Mouse (Mus musculus): ENCODE data around the gene Aldh1l1. TPM values are rescaled to one million over a fixed set of nuclear protein-coding genes. Genes with fewer than 3 reads are reported as not detected.

Gene Aldh1l1
- polyA plus RNA-seq, 1 experiment from 2014 or later, result 1.2 TPM

- no peak overlapping the region for H3K4me3 ChIP-seq (ENCODE audit: low read depth, low read length)
- 88% methylated on average over 3 of the region's 3 CpGs for WGBS (ENCODE audit: insufficient replicate concordance)
These were observed 116.1 kb downstream of the Aldh1l1 start for GRCm38 (mm10) chr6:90602304-90602703.

DNA sequence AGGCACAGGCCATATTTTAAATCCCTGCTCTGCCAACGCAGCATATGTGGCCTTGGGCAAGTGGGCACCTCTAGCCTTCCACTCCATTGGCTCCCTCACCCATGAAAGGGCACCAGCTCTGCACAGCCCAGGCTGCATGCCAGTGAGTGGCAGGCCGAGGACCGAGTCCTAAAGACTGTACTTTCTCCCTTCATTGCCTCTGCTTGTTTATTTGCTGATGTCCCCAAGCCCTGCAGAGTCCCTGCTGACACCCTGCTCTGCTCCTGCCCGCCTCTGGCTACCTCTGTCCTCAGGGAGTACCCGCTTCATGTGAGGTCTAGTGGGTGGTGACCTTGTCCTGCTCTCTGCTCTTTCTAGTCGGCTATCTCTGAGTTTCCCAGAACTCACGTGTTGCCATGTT lies 116.9 kb downstream of the Aldh1l1 start:
- H3K27me3 ChIP-seq (ENCODE audit: control insufficient read depth, insufficient read depth, low read length), result 0 out of 2 replicates have a peak, but pooled peaks cover 2% of the 10 kb centered on the region
- WGBS (ENCODE audit: insufficient replicate concordance), result 57% methylated on average over 7 of the region's 7 CpGs
- ATAC-seq (replicated peaks; ENCODE audit: insufficient number of reproducible peaks, low FRiP score, low TSS enrichment), result no peak
- H3K9me3 ChIP-seq (replicated peaks; ENCODE audit: control insufficient read depth, low read length), result no peaks in the 10 kb centered on the region
- peaks cover 18% of the 10 kb centered on the region for H3K4me1 ChIP-seq (ENCODE audit: control insufficient read depth, insufficient read depth, low read length)
- no peak overlapping the region for H3K4me2 ChIP-seq
- no peak overlapping the region for H3K27ac ChIP-seq (ENCODE audit: low read depth, low read length)
- H3K9ac ChIP-seq (ENCODE audit: low read depth, low read length), result no peak overlapping the region
- H3K4me3 ChIP-seq (ENCODE audit: low read depth, low read length), result no peak overlapping the region
- no peaks in the 10 kb centered on the region for H3K36me3 ChIP-seq (ENCODE audit: control insufficient read depth, insufficient read depth, low read length)

More at GRCm38 (mm10) chr6:90602304-90602703, 116.1 kb downstream of the Aldh1l1 start:
- Histone ChIP-seq H3K4me1 (ENCODE audit: control insufficient read depth, insufficient read depth, low read length) (peaks cover 14% of the 10 kb centered on the region), H3K4me2 (no peak overlapping the region), H3K27ac (ENCODE audit: low read depth, low read length) (no peak overlapping the region), H3K27me3 (ENCODE audit: control insufficient read depth, insufficient read depth, low read length) (0 out of 2 replicates have a peak, but pooled peaks cover 2% of the 10 kb centered on the region), H3K9ac (ENCODE audit: low read depth, low read length) (no peak overlapping the region), H3K9me3 (replicated peaks; ENCODE audit: control insufficient read depth, low read length) (no peaks in the 10 kb centered on the region), H3K36me3 (ENCODE audit: control insufficient read depth, insufficient read depth, low read length) (no peaks in the 10 kb centered on the region)
- ATAC-seq (replicated peaks; ENCODE audit: insufficient number of reproducible peaks, low FRiP score, low TSS enrichment), result no peak

- peak overlapping the region; percentile 84 for H3K4me2 ChIP-seq
- peak overlapping the region; percentile 67 for H3K4me3 ChIP-seq (ENCODE audit: low read depth, low read length)
- 0 out of 2 replicates have a peak, but pooled peaks cover 2% of the 10 kb centered on the region for H3K27me3 ChIP-seq (ENCODE audit: control insufficient read depth, insufficient read depth, low read length)
- WGBS (ENCODE audit: insufficient replicate concordance), result 58% methylated on average over 3 of the region's 3 CpGs
- H3K4me1 ChIP-seq (ENCODE audit: control insufficient read depth, insufficient read depth, low read length), result peaks cover 20% of the 10 kb centered on the region
- no peaks in the 10 kb centered on the region for H3K9me3 ChIP-seq (replicated peaks; ENCODE audit: control insufficient read depth, low read length)
- no peaks in the 10 kb centered on the region for H3K36me3 ChIP-seq (ENCODE audit: control insufficient read depth, insufficient read depth, low read length)
- no peak overlapping the region for H3K9ac ChIP-seq (ENCODE audit: low read depth, low read length)
- no peak for ATAC-seq (replicated peaks; ENCODE audit: insufficient number of reproducible peaks, low FRiP score, low TSS enrichment)
- no peak overlapping the region for H3K27ac ChIP-seq (ENCODE audit: low read depth, low read length)
These were observed 117.9 kb downstream of the Aldh1l1 start for GRCm38 (mm10) chr6:90604130-90604529.

GRCm38 (mm10) chr6:90604533-90605297 lies 118.5 kb downstream of the Aldh1l1 start, which contains the start of gene Slc41a3:
Gene Slc41a3, plus strand, starts transcription at chr6:90604725.
- Histone ChIP-seq H3K9ac (ENCODE audit: low read depth, low read length) (peak within 1 kb of the TSS; percentile 77), H3K4me1 (ENCODE audit: control insufficient read depth, insufficient read depth, low read length) (peaks cover 22% of the 10 kb centered on the region), H3K4me2 (peak within 1 kb of the TSS; percentile 84), H3K9me3 (replicated peaks; ENCODE audit: control insufficient read depth, low read length) (no peaks in the 10 kb centered on the region), H3K27ac (ENCODE audit: low read depth, low read length) (peak within 1 kb of the TSS; percentile 29; the same call in 1 of the 2 replicates), H3K27me3 (ENCODE audit: control insufficient read depth, insufficient read depth, low read length) (0 out of 2 replicates have a peak, but pooled peaks cover 2% of the 10 kb centered on the region), H3K4me3 (ENCODE audit: low read depth, low read length) (peak within 1 kb of the TSS; percentile 67), H3K36me3 (ENCODE audit: control insufficient read depth, insufficient read depth, low read length) (no peaks in the 10 kb centered on the region)
- WGBS (ENCODE audit: insufficient replicate concordance), result 1% methylated on average over 47 of the region's 49 CpGs
- ATAC-seq (replicated peaks; ENCODE audit: insufficient number of reproducible peaks, low FRiP score, low TSS enrichment), result peak; percentile 94

- H3K4me1 ChIP-seq (ENCODE audit: control insufficient read depth, insufficient read depth, low read length), result peaks cover 22% of the 10 kb centered on the region
- H3K36me3 ChIP-seq (ENCODE audit: control insufficient read depth, insufficient read depth, low read length), result no peaks in the 10 kb centered on the region
- H3K27me3 ChIP-seq (ENCODE audit: control insufficient read depth, insufficient read depth, low read length), result 0 out of 2 replicates have a peak, but pooled peaks cover 2% of the 10 kb centered on the region
- no peak overlapping the region for H3K27ac ChIP-seq (ENCODE audit: low read depth, low read length)
- 12% methylated on average over 5 of the region's 5 CpGs for WGBS (ENCODE audit: insufficient replicate concordance)
- peak overlapping the region; percentile 84 for H3K4me2 ChIP-seq
- H3K4me3 ChIP-seq (ENCODE audit: low read depth, low read length), result peak overlapping the region; percentile 67
- H3K9ac ChIP-seq (ENCODE audit: low read depth, low read length), result peak overlapping the region; percentile 77
- ATAC-seq (replicated peaks; ENCODE audit: insufficient number of reproducible peaks, low FRiP score, low TSS enrichment), result no peak
- no peaks in the 10 kb centered on the region for H3K9me3 ChIP-seq (replicated peaks; ENCODE audit: control insufficient read depth, low read length)
These were observed 119.1 kb downstream of the Aldh1l1 start for GRCm38 (mm10) chr6:90605298-90605665.

- no peak for ATAC-seq (replicated peaks; ENCODE audit: insufficient number of reproducible peaks, low FRiP score, low TSS enrichment)
- H3K4me1 ChIP-seq (ENCODE audit: control insufficient read depth, insufficient read depth, low read length), result peaks cover 18% of the 10 kb centered on the region
- no peaks in the 10 kb centered on the region for H3K9me3 ChIP-seq (replicated peaks; ENCODE audit: control insufficient read depth, low read length)
- 27% methylated on average over 7 of the region's 7 CpGs for WGBS (ENCODE audit: insufficient replicate concordance)
- H3K9ac ChIP-seq (ENCODE audit: low read depth, low read length), result 0 out of 2 replicates have a peak overlapping the region, but pooled peaks have one; percentile 6
- H3K4me3 ChIP-seq (ENCODE audit: low read depth, low read length), result no peak overlapping the region
- H3K36me3 ChIP-seq (ENCODE audit: control insufficient read depth, insufficient read depth, low read length), result no peaks in the 10 kb centered on the region
- H3K27ac ChIP-seq (ENCODE audit: low read depth, low read length), result no peak overlapping the region
- H3K4me2 ChIP-seq, result 0 out of 2 replicates have a peak overlapping the region, but pooled peaks have one; percentile 22
- 0 out of 2 replicates have a peak, but pooled peaks cover 2% of the 10 kb centered on the region for H3K27me3 ChIP-seq (ENCODE audit: control insufficient read depth, insufficient read depth, low read length)
These were observed 120.3 kb downstream of the Aldh1l1 start for GRCm38 (mm10) chr6:90606538-90606937.

DNA sequence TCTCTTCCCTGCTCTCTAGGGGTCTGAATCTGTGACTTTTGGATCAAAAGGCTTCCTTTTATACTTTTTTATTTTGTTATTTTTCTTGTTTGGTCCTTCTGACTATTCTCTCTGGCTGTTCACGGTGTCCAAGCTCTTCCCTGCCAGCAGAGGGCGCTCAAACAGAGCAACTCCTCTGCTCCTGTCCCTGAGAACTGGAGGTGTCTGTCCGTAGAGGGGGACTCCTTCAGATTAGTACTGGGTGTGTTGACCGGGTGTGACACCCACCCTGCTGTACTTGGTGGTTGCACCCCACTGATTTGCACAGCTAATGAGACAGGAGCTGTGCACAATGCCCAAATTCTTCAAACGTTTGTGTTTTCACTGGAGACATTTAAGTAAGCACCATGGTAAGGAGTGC lies 121.0 kb downstream of the Aldh1l1 start:
- Histone ChIP-seq H3K27ac (ENCODE audit: low read depth, low read length) (no peak overlapping the region), H3K4me1 (ENCODE audit: control insufficient read depth, insufficient read depth, low read length) (peaks cover 13% of the 10 kb centered on the region; the same call in 1 of the 2 replicates), H3K36me3 (ENCODE audit: control insufficient read depth, insufficient read depth, low read length) (no peaks in the 10 kb centered on the region), H3K4me3 (ENCODE audit: low read depth, low read length) (no peak overlapping the region), H3K9me3 (replicated peaks; ENCODE audit: control insufficient read depth, low read length) (no peaks in the 10 kb centered on the region), H3K4me2 (no peak overlapping the region), H3K9ac (ENCODE audit: low read depth, low read length) (no peak overlapping the region), H3K27me3 (ENCODE audit: control insufficient read depth, insufficient read depth, low read length) (0 out of 2 replicates have a peak, but pooled peaks cover 2% of the 10 kb centered on the region)
- 7% methylated on average over 5 of the region's 5 CpGs for WGBS (ENCODE audit: insufficient replicate concordance)
- no peak; the same call in 1 of the 2 replicates for ATAC-seq (replicated peaks; ENCODE audit: insufficient number of reproducible peaks, low FRiP score, low TSS enrichment)

DNA sequence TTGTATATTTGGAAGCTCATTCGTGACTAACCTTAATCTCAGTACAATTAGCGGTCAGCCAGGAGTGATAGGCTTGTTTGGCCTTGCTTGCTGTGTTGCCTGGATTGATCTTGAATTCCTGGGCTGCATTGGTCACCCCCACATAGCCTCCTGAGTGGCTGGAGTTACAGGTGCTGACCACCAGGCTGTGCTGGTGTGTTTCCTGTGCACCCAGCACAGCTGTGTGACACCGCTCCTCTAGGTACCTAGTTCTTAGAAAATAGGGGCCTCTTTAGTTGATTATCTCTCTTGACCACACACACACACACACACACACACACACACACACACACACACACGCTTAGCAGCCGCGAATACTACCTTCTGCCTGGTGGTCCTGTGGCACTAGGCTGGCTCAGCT lies 122.0 kb downstream of the Aldh1l1 start:
- H3K36me3 ChIP-seq (ENCODE audit: control insufficient read depth, insufficient read depth, low read length), result no peaks in the 10 kb centered on the region
- H3K4me1 ChIP-seq (ENCODE audit: control insufficient read depth, insufficient read depth, low read length), result peaks cover 13% of the 10 kb centered on the region; the same call in 1 of the 2 replicates
- H3K9me3 ChIP-seq (replicated peaks; ENCODE audit: control insufficient read depth, low read length), result no peaks in the 10 kb centered on the region
- no peak overlapping the region for H3K9ac ChIP-seq (ENCODE audit: low read depth, low read length)
- H3K4me2 ChIP-seq, result no peak overlapping the region
- ATAC-seq (replicated peaks; ENCODE audit: insufficient number of reproducible peaks, low FRiP score, low TSS enrichment), result peak; percentile 44; the same call in 1 of the 2 replicates
- no peak overlapping the region for H3K27ac ChIP-seq (ENCODE audit: low read depth, low read length)
- H3K27me3 ChIP-seq (ENCODE audit: control insufficient read depth, insufficient read depth, low read length), result no peaks in the 10 kb centered on the region
- WGBS (ENCODE audit: insufficient replicate concordance), result 44% methylated on average over 6 of the region's 6 CpGs
- no peak overlapping the region for H3K4me3 ChIP-seq (ENCODE audit: low read depth, low read length)

Measured in heart, embryonic 11.5 days (tissue).